Mouse (Mus musculus): ENCODE measurements around the gene Arhgap44.

DNA sequence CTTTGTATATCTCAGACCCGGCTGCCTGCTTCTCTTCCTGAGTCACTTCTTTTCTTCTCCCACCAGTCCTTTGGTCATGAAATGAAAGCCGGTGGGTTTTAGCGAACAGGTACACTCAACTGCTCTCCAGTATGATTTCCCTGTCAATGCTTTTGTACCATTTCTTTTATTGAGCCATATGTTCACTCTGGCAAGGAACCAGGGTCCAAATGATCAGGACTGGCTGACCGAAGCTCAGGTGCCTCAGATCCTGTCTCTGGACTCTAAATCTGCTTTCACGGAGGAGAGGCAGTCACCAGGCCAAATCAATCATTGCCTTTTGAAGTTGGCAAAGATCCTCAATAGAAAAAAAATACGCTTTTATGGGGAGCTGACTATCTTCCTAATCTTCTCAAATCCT is 122.2 kb downstream of the Arhgap44 start:
- TF ChIP-seq CTCF (IDR thresholded peaks at IDR 0.05) (no peak), EP300 (IDR thresholded peaks at IDR 0.05) (no peak)

All from lung, postnatal 0 days (tissue).